Mouse (Mus musculus) liver, embryonic 11.5 days (tissue): ENCODE results near the gene Thap12. TPM values are rescaled to one million over a fixed set of nuclear protein-coding genes. Genes with fewer than 3 reads are reported as not detected.

Experiments used
- ATAC-seq: fragments of 200-750 bp; cut with Nextera tagmentation; replicated peaks from 2 replicates; pipeline ENCODE4 v1.8.0; 2017; ENCODE audit warnings: moderate number of reproducible peaks, mild to moderate bottlenecking, moderate TSS enrichment, moderate library complexity; ENCODE audit not compliant: low FRiP score
- DNase-seq: peaks from one replicate; pipeline ENCODE4 v3.0.0-alpha.2; 2017; ENCODE audit warnings: low spot score
- H3K27ac ChIP-seq: fragments of 300-500 bp; sonication (generic); 2 replicates; pipeline ENCODE4 v1.5.1; 2014; ENCODE audit warnings: mild to moderate bottlenecking, low read depth, low read length, control low read depth
- H3K27me3 ChIP-seq: fragments of 300-500 bp; sonication (generic); replicated peaks from 2 replicates; pipeline ENCODE4 v1.6.1; 2014; ENCODE audit warnings: low read length, mixed read lengths; ENCODE audit not compliant: control insufficient read depth, insufficient read depth
- H3K36me3 ChIP-seq: fragments of 300-500 bp; sonication (generic); 2 replicates; pipeline ENCODE4 v1.6.1; 2014; ENCODE audit warnings: mild to moderate bottlenecking, low read length, moderate library complexity, mixed read lengths; ENCODE audit not compliant: control insufficient read depth, insufficient read depth
- H3K4me1 ChIP-seq: fragments of 300-500 bp; sonication (generic); replicated peaks from 2 replicates; pipeline ENCODE4 v1.6.1; 2014; ENCODE audit warnings: low read length, mixed read lengths; ENCODE audit not compliant: control insufficient read depth, insufficient read depth
- H3K4me2 ChIP-seq: fragments of 300-500 bp; sonication (generic); 2 replicates; pipeline ENCODE4 v1.6.1; 2014; ENCODE audit warnings: mild to moderate bottlenecking, control low read depth, moderate library complexity
- H3K4me3 ChIP-seq: fragments of 300-500 bp; sonication (generic); 2 replicates; pipeline ENCODE4 v1.5.1; 2014; ENCODE audit warnings: low read depth, low read length, control low read depth
- H3K9ac ChIP-seq: fragments of 300-500 bp; sonication (generic); 2 replicates; pipeline ENCODE4 v1.6.1; 2014; ENCODE audit warnings: low read depth, low read length, control low read depth
- H3K9me3 ChIP-seq: fragments of 300-500 bp; sonication (generic); 2 replicates; pipeline ENCODE4 v1.6.1; 2016; ENCODE audit warnings: low read length, inconsistent platforms, mixed read lengths; ENCODE audit not compliant: control insufficient read depth
- WGBS: fragments of 180-500 bp; shearing (Covaris S2); extraction: QIAGEN DNeasy Blood & Tissue Kit; methylation state at CpG from one replicate; pipeline ENCODE4 v1.1.7; 2014; 5-methylcytosine and 5-hydroxymethylcytosine counted together
- polyA plus RNA-seq: library from polyadenylated mRNA; unstranded; fragments of >200 nt; fragmentation: Nextera tagmentation; extraction: Ambion mirVana; gene quantifications from 2 replicates; pipeline ENCODE4 v1.2.1, GENCODE M21; 2014

The Thap12 gene
- polyA plus RNA-seq, 1 experiment from 2014 or later: 42.3 TPM

DNA sequence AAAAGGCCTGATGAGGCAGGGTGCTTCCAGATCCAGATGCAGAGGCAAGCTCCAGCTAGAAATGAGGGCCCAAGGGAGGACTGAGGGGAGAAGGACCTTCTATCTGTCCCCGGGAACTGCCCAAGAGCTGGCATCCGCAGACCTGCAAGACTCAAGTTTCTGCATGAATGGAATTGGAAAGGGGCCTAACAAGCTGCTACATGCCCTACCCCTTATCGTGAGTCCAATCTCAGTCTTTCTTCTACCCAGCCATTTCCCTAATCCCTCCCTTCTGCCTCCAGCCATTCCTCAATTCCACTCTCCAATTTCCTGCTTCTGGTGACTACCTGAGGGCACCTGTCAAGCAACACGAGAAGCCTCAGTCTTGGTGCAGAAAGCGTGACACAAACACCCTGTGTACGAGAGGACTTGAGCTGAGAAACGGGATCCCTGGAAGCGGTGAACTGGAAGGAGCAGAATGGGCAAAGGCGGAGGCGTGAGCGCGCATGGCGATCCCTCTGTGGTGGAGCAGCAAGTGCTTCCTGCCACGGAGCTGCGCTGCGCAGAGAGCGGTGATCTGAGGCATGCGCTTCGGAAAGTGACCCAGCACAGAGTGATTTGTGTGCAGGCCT lies 26.9 kb downstream of the Thap12 start:
- Histone ChIP-seq H3K4me1 (no peaks in the 10 kb centered on the region), H3K4me2 (0 out of 2 replicates have a peak overlapping the region, but pooled peaks have one; percentile 2), H3K9ac (no peak overlapping the region), H3K9me3 (no peaks in the 10 kb centered on the region), H3K27me3 (peaks cover 3% of the 10 kb centered on the region; the same call in 1 of the 2 replicates), H3K4me3 (no peak overlapping the region), H3K27ac (no peak overlapping the region), H3K36me3 (no peaks in the 10 kb centered on the region)
- no peak for DNase-seq
- ATAC-seq: no peak
- WGBS: 29% methylated on average over 19 of the region's 19 CpGs

DNA sequence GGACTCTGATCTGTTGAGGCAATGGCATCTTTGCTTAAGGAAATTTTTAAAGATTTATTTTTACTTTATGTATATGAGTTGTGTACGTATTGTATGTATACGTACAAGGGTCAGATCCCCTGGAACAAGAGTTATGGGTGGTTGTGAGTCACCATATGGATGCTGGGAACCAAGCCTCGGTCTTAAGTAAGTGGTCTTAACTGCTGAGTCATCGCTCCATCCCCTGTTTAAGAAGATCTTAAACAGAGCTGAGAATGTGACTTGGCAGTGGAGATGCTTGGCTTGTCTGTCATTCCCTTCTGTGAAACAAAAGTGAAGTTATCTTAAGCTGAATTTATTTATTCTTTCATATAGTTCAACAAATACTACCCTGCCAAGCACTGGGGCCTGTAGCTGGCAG lies 31.1 kb downstream of the Thap12 start:
- no peaks in the 10 kb centered on the region for H3K9me3 ChIP-seq
- H3K27me3 ChIP-seq: peaks cover 5% of the 10 kb centered on the region
- H3K36me3 ChIP-seq: no peaks in the 10 kb centered on the region
- H3K4me3 ChIP-seq: no peak overlapping the region
- H3K27ac ChIP-seq: no peak overlapping the region
- ATAC-seq (no peak), DNase-seq (no peak)
- 78% methylated on average over 4 of the region's 4 CpGs for WGBS
- H3K4me2 ChIP-seq: no peak overlapping the region
- no peaks in the 10 kb centered on the region for H3K4me1 ChIP-seq
- no peak overlapping the region for H3K9ac ChIP-seq

DNA sequence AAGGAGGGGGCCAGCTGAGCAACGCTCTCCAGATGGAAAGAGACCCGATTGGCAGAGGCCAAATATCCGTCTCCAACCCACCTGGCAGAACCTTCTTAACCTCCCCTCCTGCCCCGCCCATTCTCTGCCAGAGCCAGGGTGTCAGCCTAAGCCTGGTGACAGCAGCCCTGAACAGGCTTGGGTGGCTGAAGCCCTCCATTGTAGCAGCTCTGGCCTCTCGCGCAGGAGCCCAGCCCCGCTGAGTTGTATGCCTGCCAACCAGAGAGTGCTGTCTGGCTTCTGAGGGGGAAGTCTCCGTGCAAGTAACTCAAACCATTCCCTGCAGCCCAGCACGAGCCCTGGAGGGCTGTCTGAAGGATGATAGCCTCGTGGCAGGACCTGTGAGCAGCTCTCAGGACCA lies 32.0 kb downstream of the Thap12 start:
- DNase-seq (no peak), ATAC-seq (no peak)
- Histone ChIP-seq H3K27me3 (peaks cover 5% of the 10 kb centered on the region; the same call in 1 of the 2 replicates), H3K9ac (no peak overlapping the region), H3K9me3 (no peaks in the 10 kb centered on the region), H3K4me2 (no peak overlapping the region), H3K4me3 (no peak overlapping the region), H3K36me3 (no peaks in the 10 kb centered on the region), H3K4me1 (no peaks in the 10 kb centered on the region), H3K27ac (no peak overlapping the region)
- WGBS: 34% methylated on average over 10 of the region's 10 CpGs

- H3K4me2 ChIP-seq: no peak overlapping the region
- no peak for ATAC-seq
- WGBS: 71% methylated on average over 7 of the region's 7 CpGs
Observed at GRCm38 (mm10) chr7:98736780-98737550, 34.1 kb downstream of the Thap12 start.

DNA sequence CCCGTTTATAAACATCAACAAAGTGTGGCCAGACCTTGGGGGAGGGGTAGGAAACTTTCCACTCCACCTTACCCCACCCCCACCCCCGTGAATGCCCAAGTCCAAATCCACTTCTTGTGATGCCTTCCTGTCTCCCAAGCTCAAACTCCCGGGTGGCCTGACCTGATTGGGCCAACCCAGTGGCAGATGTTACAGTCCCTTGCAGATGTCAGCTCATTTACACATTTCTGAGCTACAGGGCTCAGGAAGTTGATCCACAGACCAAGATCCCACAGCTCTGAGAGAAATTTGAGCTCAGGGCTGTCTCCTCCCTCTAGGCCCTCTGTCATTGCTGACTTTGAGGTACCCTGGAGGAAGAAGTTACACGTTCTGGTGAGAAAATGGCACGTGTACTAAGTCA lies 37.5 kb downstream of the Thap12 start:
- no peak overlapping the region for H3K4me2 ChIP-seq
- no peaks in the 10 kb centered on the region for H3K36me3 ChIP-seq
- no peaks in the 10 kb centered on the region for H3K4me1 ChIP-seq
- H3K27me3 ChIP-seq: peaks cover 1% of the 10 kb centered on the region; the same call in 1 of the 2 replicates
- 12% methylated on average over 5 of the region's 5 CpGs for WGBS
- DNase-seq (no peak), ATAC-seq (no peak)
- no peaks in the 10 kb centered on the region for H3K9me3 ChIP-seq
- no peak overlapping the region for H3K27ac ChIP-seq
- H3K9ac ChIP-seq: no peak overlapping the region
- H3K4me3 ChIP-seq: no peak overlapping the region

More at GRCm38 (mm10) chr7:98736780-98737550, 34.1 kb downstream of the Thap12 start:
- no peak for DNase-seq
- H3K9ac ChIP-seq: no peak overlapping the region
- no peaks in the 10 kb centered on the region for H3K9me3 ChIP-seq
- no peaks in the 10 kb centered on the region for H3K4me1 ChIP-seq
- no peaks in the 10 kb centered on the region for H3K36me3 ChIP-seq
- H3K27me3 ChIP-seq: peaks cover 2% of the 10 kb centered on the region; the same call in 1 of the 2 replicates
- H3K27ac ChIP-seq: no peak overlapping the region
- no peak overlapping the region for H3K4me3 ChIP-seq

- WGBS: 5% methylated on average over 3 of the region's 3 CpGs
- no peaks in the 10 kb centered on the region; the same call in 1 of the 2 replicates for H3K27me3 ChIP-seq
- no peaks in the 10 kb centered on the region for H3K9me3 ChIP-seq
- DNase-seq (peak; percentile 57), ATAC-seq (no peak)
- H3K36me3 ChIP-seq: no peaks in the 10 kb centered on the region
- H3K9ac ChIP-seq: no peak overlapping the region
- no peak overlapping the region for H3K27ac ChIP-seq
- no peaks in the 10 kb centered on the region for H3K4me1 ChIP-seq
- no peak overlapping the region for H3K4me3 ChIP-seq
- H3K4me2 ChIP-seq: no peak overlapping the region
Observed at GRCm38 (mm10) chr7:98743312-98743711, 40.4 kb downstream of the Thap12 start.

DNA sequence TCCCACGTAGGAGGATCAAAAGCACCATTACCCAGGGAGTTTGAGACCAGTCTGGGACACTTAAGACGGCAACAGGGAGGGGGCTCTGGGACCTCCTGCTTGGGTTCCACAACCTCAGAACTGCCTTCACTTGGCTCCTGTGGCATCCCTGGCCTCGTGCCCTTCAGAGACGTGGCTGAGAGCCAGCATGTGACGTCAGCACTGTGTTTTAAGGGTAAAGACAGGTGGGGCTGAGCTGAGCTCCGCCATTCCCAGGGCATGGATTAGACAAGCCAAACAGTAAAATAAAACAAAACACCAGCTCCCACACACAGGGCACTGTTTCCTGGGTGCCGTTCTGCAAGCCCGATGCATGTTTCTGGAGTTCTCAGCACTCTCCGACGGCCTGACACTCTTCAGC lies 47.5 kb downstream of the Thap12 start:
- 73% methylated on average over 10 of the region's 10 CpGs for WGBS
- H3K4me2 ChIP-seq: no peak overlapping the region
- DNase-seq: no peak

GRCm38 (mm10) chr7:98752680-98753079 lies 49.8 kb downstream of the Thap12 start:
- H3K4me2 ChIP-seq: no peak overlapping the region
- H3K9ac ChIP-seq: no peak overlapping the region
- H3K9me3 ChIP-seq: no peaks in the 10 kb centered on the region
- ATAC-seq (no peak), DNase-seq (no peak)
- H3K36me3 ChIP-seq: no peaks in the 10 kb centered on the region
- H3K27ac ChIP-seq: no peak overlapping the region
- peaks cover 5% of the 10 kb centered on the region; the same call in 1 of the 2 replicates for H3K27me3 ChIP-seq
- no peak overlapping the region for H3K4me3 ChIP-seq
- no peaks in the 10 kb centered on the region for H3K4me1 ChIP-seq
- 81% methylated on average over 8 of the region's 8 CpGs for WGBS

More for the DNA sequence above, 47.5 kb downstream of the Thap12 start:
- H3K27me3 ChIP-seq: no peaks in the 10 kb centered on the region; the same call in 1 of the 2 replicates
- H3K4me1 ChIP-seq: no peaks in the 10 kb centered on the region
- no peak overlapping the region for H3K27ac ChIP-seq
- no peaks in the 10 kb centered on the region for H3K36me3 ChIP-seq
- no peak for ATAC-seq
- H3K9ac ChIP-seq: no peak overlapping the region
- no peak overlapping the region for H3K4me3 ChIP-seq
- no peaks in the 10 kb centered on the region for H3K9me3 ChIP-seq
